Mouse (Mus musculus): ENCODE data around the gene Psat1. TPM values are rescaled to one million over a fixed set of nuclear protein-coding genes. Genes with fewer than 3 reads are reported as not detected.

Gene Psat1
- polyA plus RNA-seq, 1 experiment from 2014 or later, result 15.3 TPM

DNA sequence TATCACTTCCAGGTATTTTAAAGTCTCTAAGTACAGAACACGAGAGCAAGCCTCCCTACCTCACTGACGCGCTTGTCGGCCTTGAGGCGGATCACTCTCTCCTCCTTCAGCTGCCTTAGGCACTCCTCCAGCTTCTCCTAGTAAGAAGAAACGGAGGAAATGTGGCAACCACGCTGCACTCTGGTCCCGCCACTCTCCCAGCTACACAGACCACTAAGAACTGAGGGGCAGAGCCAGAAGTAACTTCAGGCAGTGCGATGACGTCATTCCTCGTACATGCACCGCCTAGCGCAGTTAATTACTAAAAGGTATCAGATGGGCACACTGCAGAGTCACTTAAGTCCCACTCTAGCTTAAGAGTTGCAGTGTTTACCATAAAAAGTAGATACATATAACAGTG lies 15.2 kb upstream of the Psat1 start:
- Histone ChIP-seq H3K4me2 (replicated peaks; ENCODE audit: low read depth) (no peak overlapping the region), H3K4me3 (ENCODE audit: low read depth, low read length) (no peak overlapping the region), H3K27ac (ENCODE audit: low read depth, low read length) (no peak overlapping the region), H3K36me3 (ENCODE audit: control insufficient read depth, insufficient read depth) (no peaks in the 10 kb centered on the region; the same call in none of the 2 replicates), H3K4me1 (replicated peaks; ENCODE audit: control insufficient read depth, insufficient read depth, low read length) (no peaks in the 10 kb centered on the region), H3K27me3 (replicated peaks; ENCODE audit: control insufficient read depth, insufficient read depth, low read length) (no peaks in the 10 kb centered on the region), H3K9ac (ENCODE audit: low read depth, low read length) (no peak overlapping the region), H3K9me3 (ENCODE audit: control insufficient read depth) (no peaks in the 10 kb centered on the region)
- TF ChIP-seq CTCF (IDR thresholded peaks at IDR 0.05; ENCODE audit: low read depth), result no peak
- no peak for ATAC-seq
- WGBS, result 83% methylated on average over 13 of the region's 13 CpGs

DNA sequence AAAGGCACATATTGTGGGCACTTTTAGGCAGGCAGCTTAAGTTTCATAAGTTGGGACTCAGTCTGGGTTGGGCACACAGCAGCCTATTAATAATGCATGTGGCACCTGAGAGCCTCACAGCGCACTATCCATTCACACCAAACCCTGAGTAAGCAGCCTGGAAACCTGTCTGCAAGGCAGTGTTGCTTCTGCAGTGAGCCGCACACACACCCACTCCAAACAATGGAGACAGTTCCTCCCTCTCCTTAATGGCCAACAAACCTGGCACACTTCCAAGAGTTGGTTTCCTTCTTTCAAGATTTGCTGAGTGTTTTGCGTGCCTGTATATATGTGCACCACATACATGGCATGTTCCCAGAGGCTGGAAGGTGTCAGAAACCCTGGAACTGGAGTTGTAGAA lies 3.1 kb upstream of the Psat1 start:
- no peak overlapping the region for H3K4me3 ChIP-seq (ENCODE audit: low read depth, low read length)
- ATAC-seq, result no peak
- TF ChIP-seq CTCF (IDR thresholded peaks at IDR 0.05; ENCODE audit: low read depth), result no peak
- no peak overlapping the region for H3K4me2 ChIP-seq (replicated peaks; ENCODE audit: low read depth)
- H3K27ac ChIP-seq (ENCODE audit: low read depth, low read length), result no peak overlapping the region
- no peaks in the 10 kb centered on the region for H3K36me3 ChIP-seq (ENCODE audit: control insufficient read depth, insufficient read depth)
- no peaks in the 10 kb centered on the region for H3K4me1 ChIP-seq (replicated peaks; ENCODE audit: control insufficient read depth, insufficient read depth, low read length)
- WGBS, result 47% methylated on average over 3 of the region's 3 CpGs
- H3K27me3 ChIP-seq (replicated peaks; ENCODE audit: control insufficient read depth, insufficient read depth, low read length), result no peaks in the 10 kb centered on the region
- H3K9ac ChIP-seq (ENCODE audit: low read depth, low read length), result no peak overlapping the region
- no peaks in the 10 kb centered on the region for H3K9me3 ChIP-seq (ENCODE audit: control insufficient read depth)

DNA sequence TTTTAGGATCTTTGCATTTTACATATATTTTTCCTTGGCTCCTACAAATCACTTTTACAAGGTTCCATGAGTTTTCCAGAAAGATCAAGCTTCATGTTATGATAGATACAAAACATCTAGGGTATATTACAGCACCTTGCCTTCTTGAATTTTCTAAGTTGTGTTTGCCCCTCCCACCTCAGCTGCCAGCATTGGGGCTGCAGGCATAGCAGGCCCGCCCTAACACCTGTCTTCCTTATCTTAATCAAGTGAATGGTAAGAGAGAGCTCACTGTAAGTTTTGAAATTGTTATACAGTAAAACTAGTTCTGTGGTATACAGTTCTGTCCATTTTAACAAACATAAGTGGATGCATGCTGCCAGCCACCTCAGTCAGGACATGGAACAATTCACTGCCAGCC lies 1.7 kb upstream of the Psat1 start:
- Histone ChIP-seq H3K4me3 (ENCODE audit: low read depth, low read length) (no peak overlapping the region), H3K9me3 (ENCODE audit: control insufficient read depth) (no peaks in the 10 kb centered on the region), H3K27me3 (replicated peaks; ENCODE audit: control insufficient read depth, insufficient read depth, low read length) (no peaks in the 10 kb centered on the region), H3K4me1 (replicated peaks; ENCODE audit: control insufficient read depth, insufficient read depth, low read length) (no peaks in the 10 kb centered on the region), H3K36me3 (ENCODE audit: control insufficient read depth, insufficient read depth) (no peaks in the 10 kb centered on the region), H3K4me2 (replicated peaks; ENCODE audit: low read depth) (no peak overlapping the region), H3K9ac (ENCODE audit: low read depth, low read length) (no peak overlapping the region), H3K27ac (ENCODE audit: low read depth, low read length) (no peak overlapping the region)
- TF ChIP-seq CTCF (IDR thresholded peaks at IDR 0.05; ENCODE audit: low read depth), result no peak
- 34% methylated on average over 1 of the region's 1 CpGs for WGBS
- no peak for ATAC-seq

DNA sequence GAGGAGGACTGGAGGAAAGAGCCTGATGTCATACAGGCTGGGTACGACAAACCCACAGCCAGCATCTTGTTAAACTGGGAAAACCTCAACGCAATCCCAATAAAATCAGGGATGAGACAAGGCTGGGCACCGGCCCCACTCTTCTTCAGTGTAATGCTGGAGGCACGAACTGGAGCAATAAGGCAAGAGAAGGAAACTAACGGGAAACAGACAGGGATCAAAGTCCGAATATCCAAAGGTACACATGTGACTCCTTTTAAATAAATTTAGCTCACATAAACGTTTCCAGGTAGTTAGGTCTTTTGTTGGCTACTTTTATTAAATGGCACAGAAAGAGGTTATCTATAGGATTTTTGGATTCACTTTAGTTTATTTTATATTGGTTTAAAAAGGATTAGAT lies 1.3 kb upstream of the Psat1 start:
- Histone ChIP-seq H3K27ac (ENCODE audit: low read depth, low read length) (no peak overlapping the region), H3K4me3 (ENCODE audit: low read depth, low read length) (no peak overlapping the region), H3K9ac (ENCODE audit: low read depth, low read length) (no peak overlapping the region), H3K4me1 (replicated peaks; ENCODE audit: control insufficient read depth, insufficient read depth, low read length) (no peaks in the 10 kb centered on the region), H3K9me3 (ENCODE audit: control insufficient read depth) (no peaks in the 10 kb centered on the region), H3K36me3 (ENCODE audit: control insufficient read depth, insufficient read depth) (no peaks in the 10 kb centered on the region), H3K27me3 (replicated peaks; ENCODE audit: control insufficient read depth, insufficient read depth, low read length) (no peaks in the 10 kb centered on the region), H3K4me2 (replicated peaks; ENCODE audit: low read depth) (no peak overlapping the region)
- 57% methylated on average over 7 of the region's 7 CpGs for WGBS
- ATAC-seq, result peak; percentile 37; the same call in 1 of the 2 replicates
- no peak for TF ChIP-seq CTCF (IDR thresholded peaks at IDR 0.05; ENCODE audit: low read depth)

DNA sequence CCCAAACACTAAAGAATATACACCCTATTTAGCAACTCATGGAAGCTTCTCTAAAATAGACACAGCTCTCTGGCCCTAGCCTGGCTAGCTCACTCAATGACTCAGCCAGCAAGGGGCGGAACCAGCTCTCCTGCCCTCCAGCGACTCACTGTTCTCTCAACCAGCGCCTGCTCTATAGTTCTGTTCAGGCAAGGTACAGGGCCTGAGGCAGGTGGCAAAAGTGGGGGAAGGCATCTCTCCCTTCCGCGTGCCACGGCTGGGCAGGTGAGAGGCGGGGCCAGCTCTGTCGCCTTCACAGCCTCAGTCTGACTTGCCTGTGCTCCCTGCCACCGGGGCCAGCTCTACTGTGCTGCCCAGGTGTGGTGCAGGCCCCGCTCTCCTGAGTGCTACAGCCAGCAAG lies 474 bp downstream of the Psat1 start:
- peak; percentile 73 for ATAC-seq
- 60% methylated on average over 10 of the region's 10 CpGs for WGBS
- Histone ChIP-seq H3K4me3 (ENCODE audit: low read depth, low read length) (no peak overlapping the region), H3K9me3 (ENCODE audit: control insufficient read depth) (no peaks in the 10 kb centered on the region), H3K4me1 (replicated peaks; ENCODE audit: control insufficient read depth, insufficient read depth, low read length) (no peaks in the 10 kb centered on the region), H3K27ac (ENCODE audit: low read depth, low read length) (no peak overlapping the region), H3K36me3 (ENCODE audit: control insufficient read depth, insufficient read depth) (no peaks in the 10 kb centered on the region), H3K9ac (ENCODE audit: low read depth, low read length) (no peak overlapping the region), H3K27me3 (replicated peaks; ENCODE audit: control insufficient read depth, insufficient read depth, low read length) (no peaks in the 10 kb centered on the region), H3K4me2 (replicated peaks; ENCODE audit: low read depth) (no peak overlapping the region)
- TF ChIP-seq CTCF (IDR thresholded peaks at IDR 0.05; ENCODE audit: low read depth), result no peak

DNA sequence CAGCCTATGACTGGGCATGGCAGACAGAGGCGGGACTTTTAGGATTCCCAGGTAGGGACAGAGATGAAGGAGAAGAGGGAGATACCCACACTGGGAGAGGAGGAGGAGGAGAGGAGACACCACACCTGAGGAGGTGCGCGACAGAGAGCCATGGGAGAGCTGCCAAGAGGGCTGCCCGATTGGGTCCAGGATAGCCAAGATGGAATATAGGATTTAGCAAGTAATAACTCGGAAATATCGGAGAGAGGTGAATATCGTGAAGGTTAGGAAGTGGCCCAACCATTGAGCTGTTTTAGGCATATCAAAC lies 4.1 kb downstream of the Psat1 start:
- TF ChIP-seq CTCF (IDR thresholded peaks at IDR 0.05; ENCODE audit: low read depth), result no peak
- H3K36me3 ChIP-seq (ENCODE audit: control insufficient read depth, insufficient read depth), result no peaks in the 10 kb centered on the region
- no peaks in the 10 kb centered on the region for H3K9me3 ChIP-seq (ENCODE audit: control insufficient read depth)
- H3K9ac ChIP-seq (ENCODE audit: low read depth, low read length), result no peak overlapping the region
- no peak overlapping the region for H3K4me3 ChIP-seq (ENCODE audit: low read depth, low read length)
- H3K27ac ChIP-seq (ENCODE audit: low read depth, low read length), result no peak overlapping the region
- 85% methylated on average over 7 of the region's 7 CpGs for WGBS
- H3K27me3 ChIP-seq (replicated peaks; ENCODE audit: control insufficient read depth, insufficient read depth, low read length), result no peaks in the 10 kb centered on the region
- no peak for ATAC-seq
- H3K4me2 ChIP-seq (replicated peaks; ENCODE audit: low read depth), result no peak overlapping the region
- no peaks in the 10 kb centered on the region for H3K4me1 ChIP-seq (replicated peaks; ENCODE audit: control insufficient read depth, insufficient read depth, low read length)

DNA sequence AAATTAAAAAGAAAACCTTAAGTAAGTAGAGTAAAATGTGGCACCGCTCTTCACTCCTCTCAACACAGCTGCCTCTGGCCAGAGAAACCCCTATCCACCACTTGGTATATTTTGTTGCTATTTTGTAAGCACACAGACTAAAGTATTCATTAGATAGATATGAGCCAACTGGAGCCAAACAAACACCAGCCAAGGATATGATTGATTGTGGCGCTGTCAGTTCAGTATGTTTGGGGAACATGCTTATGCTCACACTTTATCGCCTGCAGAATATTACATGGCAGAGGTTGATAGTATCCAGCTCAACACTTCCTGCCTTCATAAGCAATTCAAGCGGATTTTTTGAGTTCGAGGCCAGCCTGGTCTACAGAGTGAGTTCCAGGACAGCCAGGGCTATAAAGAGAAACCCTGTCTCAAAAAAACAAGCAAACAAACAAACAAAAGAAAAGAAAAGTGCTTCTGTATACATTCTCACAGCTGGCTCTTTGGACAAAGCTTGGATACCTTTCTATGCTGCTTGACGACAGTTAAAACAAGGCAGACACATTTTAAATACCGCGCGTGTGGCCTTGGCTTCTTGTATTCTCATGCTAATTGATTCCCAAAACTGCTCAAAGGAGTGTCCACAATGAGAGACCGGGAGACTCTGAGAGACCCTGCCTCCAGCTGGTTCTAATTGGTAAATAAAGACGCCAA lies 4.6 kb downstream of the Psat1 start:
- H3K36me3 ChIP-seq (ENCODE audit: control insufficient read depth, insufficient read depth), result no peaks in the 10 kb centered on the region
- no peak for TF ChIP-seq CTCF (IDR thresholded peaks at IDR 0.05; ENCODE audit: low read depth)
- no peaks in the 10 kb centered on the region for H3K27me3 ChIP-seq (replicated peaks; ENCODE audit: control insufficient read depth, insufficient read depth, low read length)
- no peak overlapping the region for H3K4me2 ChIP-seq (replicated peaks; ENCODE audit: low read depth)
- H3K27ac ChIP-seq (ENCODE audit: low read depth, low read length), result no peak overlapping the region
- H3K9me3 ChIP-seq (ENCODE audit: control insufficient read depth), result no peaks in the 10 kb centered on the region
- H3K9ac ChIP-seq (ENCODE audit: low read depth, low read length), result no peak overlapping the region
- WGBS, result 77% methylated on average over 11 of the region's 11 CpGs
- H3K4me3 ChIP-seq (ENCODE audit: low read depth, low read length), result no peak overlapping the region
- no peaks in the 10 kb centered on the region for H3K4me1 ChIP-seq (replicated peaks; ENCODE audit: control insufficient read depth, insufficient read depth, low read length)
- ATAC-seq, result no peak
